Mouse (Mus musculus): Measurements from ENCODE around the gene Fgr.

Gene Fgr

GRCm38 (mm10) chr4:133039832-133040231, 65.9 kb downstream of the Fgr start:
- DNase-seq: no peak

DNA sequence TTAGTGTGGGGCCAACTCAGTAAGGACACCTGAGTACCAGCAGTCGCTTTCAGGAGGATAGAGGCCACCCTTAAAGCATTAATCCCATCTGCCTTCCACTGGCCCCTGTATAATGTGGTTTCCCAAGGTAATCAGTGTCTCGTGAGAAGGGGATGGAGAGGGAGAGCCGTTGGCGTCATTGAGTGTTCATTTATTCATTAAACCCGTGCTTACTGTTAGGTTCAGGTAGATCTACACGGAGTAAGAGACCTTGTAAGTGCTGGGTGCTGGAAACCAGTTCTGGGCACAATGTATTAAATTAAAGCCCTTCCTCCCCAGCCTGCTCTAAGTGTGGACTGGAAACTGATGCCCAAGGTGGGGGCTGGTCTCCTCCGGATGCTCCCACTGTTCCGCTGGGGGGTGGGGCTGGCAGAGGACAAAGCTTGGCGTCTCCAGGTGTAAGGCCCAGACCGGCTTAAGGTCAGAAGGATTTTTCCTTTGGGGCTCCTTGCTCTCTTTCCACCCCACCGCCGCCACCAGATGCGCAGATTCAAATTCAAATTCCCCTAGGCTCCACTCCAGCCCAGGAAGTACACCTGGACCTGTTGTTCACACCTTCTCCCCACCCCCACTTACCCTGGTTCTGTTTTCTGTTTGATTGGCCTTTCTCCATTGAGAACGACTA, 66.5 kb downstream of the Fgr start:
- DNase-seq: no peak

DNA sequence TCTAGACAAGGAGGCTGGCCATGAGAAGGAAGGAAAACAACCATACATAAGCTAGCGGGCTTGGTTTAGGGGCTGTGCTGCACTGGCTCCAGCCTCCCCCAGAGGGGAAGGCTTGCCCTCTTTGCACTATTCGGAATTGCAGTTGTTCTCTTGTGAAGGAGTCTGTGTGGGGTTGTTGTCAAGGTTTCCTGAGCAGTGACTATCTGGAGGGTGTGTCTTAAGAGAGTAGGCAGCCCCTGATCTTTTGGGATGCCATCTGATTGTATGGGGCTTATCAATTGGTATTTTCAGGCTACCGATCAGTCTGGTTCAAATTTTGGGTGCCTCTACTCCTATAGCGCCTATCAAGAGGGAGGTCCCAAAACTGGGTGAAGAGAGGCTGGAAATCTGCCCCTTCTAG, 68.3 kb downstream of the Fgr start:
- no peak for DNase-seq

GRCm38 (mm10) chr4:133042651-133043635, 69.0 kb downstream of the Fgr start:
- DNase-seq: no peak

DNA sequence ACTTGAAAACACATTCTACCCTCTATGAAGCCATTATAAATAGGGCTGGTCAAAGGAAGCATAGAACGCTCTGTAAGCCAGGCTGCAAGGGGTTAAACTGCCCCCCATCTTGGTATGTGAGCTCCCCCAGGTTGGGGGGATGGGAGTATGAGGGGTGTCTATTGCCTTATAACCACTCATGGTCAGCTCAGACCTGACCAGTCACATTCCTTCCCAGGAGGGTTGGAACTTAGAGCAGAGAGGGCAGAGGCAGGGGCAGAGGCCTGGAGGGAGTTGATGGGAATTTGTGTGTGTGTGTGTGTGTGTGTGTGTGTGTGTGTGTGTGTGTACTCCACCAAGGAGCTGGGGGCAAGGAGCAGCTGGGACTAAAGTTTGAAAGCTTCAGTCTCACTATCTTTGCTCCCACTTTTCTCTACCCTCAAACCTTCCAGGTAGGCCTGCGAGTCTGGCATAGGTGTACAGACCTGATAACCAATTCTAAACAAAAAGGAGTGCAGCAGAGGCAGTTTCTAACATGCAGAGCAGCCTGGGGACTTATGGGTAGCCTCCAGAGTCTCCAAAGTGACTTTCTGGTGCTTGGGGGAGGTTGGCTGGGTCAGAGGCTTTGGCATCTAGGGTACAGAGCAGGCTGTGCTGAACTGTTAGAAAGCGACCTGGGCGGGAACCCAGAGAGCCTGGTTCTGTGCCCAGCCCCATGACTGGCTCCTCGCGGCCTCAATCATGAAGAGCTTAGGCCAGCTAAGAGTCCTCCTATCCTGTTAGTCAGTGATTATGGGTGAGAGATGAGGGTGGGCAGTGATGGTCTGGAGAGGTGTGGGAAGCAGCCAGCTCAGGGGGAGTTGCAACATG, 70.1 kb downstream of the Fgr start:
- DNase-seq: peak; percentile 64

GRCm38 (mm10) chr4:133044647-133045094, 70.8 kb downstream of the Fgr start:
- DNase-seq: no peak

GRCm38 (mm10) chr4:133045771-133046474, 72.0 kb downstream of the Fgr start:
- DNase-seq: peak; percentile 82

- no peak for DNase-seq
Measured at GRCm38 (mm10) chr4:133046691-133047352, 72.9 kb downstream of the Fgr start.

DNA sequence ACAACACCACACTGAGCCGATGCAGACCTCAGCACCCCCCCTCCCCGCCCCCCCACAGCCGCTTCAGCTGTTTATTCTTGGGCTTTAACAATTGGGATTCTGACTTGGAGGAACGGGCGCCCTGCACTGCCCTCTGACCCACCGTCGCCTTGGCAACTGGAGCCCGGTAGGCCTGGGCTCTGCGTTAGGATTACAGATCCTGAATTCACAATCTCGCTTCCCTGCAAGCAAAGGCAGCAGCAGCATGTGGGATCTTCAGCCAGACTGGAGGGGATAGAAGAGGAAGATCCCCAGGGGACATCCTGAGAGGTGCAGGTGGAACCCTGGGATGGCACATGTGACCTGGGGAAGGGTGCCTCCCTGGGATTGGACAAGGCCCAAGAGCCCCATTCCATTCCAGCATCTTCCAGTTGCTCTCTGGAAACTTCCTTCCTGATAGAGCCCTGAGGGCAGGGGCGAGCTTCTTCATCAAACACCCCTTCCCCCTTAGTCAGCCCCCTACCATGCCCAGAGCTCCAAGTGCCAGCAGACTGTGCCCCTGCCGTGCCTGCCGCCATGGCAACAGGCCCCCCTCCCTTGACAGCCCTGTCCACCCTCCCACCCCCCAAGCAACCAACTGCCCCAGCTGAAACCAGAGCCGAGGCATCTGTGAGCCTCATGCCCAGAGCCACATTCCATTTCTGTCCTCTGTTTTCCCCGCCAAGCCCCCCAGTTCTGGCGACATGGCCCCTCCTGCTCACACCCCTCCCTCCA, 73.6 kb downstream of the Fgr start:
- no peak for DNase-seq

DNA sequence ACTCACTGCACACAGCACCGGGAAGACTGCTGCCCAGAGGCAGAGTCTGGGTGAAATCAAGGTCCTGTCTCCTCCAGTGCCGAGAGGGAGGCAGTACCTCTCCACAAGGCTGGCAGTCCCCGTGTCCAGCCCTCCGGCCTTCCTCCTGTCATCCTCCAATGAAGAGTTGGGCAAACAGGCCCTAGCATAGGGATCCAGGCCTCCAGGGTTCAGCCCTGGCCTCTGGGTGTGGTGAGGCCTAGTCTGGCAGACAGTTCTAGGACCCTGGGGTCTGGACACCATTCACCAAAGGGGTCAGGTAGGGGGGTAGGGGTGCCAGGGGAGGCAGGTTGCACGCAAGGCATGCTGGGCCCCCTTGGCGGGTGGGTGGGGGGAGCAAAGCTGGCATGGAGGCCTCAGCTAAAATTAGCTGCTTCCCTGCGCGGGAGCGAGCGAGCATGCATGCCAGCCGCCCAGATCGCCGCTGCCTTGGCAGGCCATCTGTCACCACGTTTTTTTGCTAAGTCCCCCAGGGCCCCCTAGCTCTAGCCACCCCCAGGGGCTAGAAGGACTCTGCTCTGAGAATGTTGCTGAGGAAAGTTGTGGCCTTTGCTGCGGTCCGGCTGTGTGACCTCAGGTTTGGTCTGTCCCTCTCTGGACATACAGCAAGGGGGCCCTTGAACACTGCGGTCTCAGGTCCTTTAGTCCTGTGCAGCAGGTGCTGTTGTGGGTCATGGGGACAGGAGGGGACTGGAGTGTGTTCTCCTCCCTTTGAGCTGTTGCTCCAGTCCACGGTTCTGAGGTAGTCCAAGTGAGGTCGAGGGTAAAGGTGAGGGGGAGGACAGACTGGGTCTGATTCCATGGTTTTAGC, 75.4 kb downstream of the Fgr start:
- no peak for DNase-seq

GRCm38 (mm10) chr4:133050196-133050836, 76.4 kb downstream of the Fgr start:
- DNase-seq: no peak

DNA sequence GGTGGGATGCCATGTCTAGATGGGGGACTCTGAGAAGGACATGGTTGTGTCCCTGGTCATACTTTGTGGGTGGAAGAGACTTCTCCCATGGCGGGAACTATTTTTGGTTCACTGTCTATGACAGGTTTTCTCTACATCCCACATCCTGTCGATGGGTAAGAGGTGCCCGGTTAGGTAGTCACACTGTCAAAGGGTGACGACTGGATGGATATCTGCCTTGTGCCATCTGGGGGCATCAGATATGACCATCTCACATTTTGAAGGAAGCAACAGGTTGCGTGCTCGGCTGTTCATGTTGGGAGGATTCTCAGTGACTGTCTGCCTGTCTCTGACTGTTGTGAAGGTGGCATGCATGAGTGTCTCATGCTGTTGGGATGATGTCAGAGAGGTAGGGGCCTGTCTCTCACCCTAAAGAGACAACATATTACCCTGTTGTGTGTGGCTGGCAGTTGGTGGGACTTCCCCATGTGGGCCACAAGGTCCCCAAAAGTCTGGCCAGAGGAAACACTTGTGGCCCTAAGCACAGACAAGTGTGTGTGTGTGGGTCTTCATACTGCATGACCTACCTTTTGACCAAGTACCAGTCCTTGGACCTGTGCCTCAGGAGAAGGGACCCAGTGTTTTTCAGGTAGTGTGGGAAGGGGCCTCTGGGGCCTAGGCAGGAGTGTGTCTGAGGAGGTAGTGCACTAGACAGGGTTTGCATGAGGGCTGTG, 77.1 kb downstream of the Fgr start:
- DNase-seq: no peak

DNA sequence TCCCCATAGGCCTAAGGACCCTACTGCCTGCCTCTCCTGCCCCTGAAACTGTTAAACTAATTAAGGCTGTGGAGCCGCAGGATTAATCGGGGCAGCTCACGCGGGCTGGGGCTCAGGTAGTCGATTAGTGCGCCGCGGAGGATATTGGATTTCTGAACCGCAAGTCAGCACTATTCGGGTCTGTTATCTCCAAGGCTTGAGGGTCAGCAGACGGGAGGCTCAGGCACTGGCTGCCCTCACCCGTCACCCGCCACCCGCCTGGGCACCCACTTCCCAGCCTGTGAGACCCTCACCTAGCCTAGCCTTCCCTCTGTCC, 77.6 kb downstream of the Fgr start:
- no peak for DNase-seq
